Mouse (Mus musculus) adrenal gland, adult 10 weeks (tissue): ENCODE measurements around the gene Lin7b. TPM values are rescaled to one million over a fixed set of nuclear protein-coding genes. Genes with fewer than 3 reads are reported as not detected.

Source experiments
- polyA plus RNA-seq: library from polyadenylated mRNA; stranded (reverse); fragments of 350-450 nt; fragmentation: Illumina TruSeq; extraction: RNeasy Lipid Tissue Mini Kit (QIAGEN cat#74804); gene quantifications from one replicate; pipeline ENCODE4 v1.2.3, GENCODE M21; 2014; ENCODE audit warnings: low read depth, low replicate concordance

The Lin7b gene
- polyA plus RNA-seq: not detected

DNA sequence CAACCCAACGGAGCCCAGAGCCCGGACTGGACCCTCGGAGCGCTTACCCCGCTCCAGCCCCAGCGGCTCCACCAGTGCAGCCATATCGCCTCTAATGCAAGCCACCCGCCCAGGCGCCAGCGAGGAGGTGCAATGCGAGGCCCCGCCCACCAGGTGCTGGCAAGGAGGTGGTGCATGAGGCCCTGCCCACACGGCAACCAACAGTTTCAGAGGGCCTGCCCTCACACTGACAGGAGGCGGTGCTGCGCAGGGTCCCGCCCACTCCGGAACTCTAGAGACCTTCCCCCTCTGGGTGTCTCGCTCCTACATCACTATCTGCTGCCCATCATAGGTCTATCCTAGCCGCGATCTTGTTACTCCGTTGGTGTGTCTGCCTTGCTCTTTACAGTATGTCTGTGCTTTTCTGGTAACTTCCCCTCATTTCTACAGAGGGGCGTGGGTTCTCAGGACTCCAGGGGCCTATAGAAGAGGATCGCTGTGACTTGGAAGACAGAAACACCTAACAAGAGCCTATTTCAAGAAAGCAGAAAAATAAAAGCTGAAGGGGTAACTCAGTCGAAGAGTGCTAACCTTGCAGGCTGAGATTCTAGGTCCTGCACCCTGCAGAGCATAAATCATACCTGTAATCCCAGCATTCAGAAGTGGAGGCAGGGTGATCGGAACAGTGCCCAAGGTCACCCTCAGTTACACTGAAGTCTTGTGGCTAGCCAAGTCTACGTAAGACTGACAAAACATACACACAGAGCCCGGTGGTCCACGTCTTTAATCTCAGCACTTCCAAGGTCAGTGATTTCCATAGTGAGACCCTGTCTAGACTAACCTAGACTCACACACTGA lies at the start of gene Lin7b:
Lin7b (minus strand) TSS at position 109 of the 837 bp plus-strand sequence.

DNA sequence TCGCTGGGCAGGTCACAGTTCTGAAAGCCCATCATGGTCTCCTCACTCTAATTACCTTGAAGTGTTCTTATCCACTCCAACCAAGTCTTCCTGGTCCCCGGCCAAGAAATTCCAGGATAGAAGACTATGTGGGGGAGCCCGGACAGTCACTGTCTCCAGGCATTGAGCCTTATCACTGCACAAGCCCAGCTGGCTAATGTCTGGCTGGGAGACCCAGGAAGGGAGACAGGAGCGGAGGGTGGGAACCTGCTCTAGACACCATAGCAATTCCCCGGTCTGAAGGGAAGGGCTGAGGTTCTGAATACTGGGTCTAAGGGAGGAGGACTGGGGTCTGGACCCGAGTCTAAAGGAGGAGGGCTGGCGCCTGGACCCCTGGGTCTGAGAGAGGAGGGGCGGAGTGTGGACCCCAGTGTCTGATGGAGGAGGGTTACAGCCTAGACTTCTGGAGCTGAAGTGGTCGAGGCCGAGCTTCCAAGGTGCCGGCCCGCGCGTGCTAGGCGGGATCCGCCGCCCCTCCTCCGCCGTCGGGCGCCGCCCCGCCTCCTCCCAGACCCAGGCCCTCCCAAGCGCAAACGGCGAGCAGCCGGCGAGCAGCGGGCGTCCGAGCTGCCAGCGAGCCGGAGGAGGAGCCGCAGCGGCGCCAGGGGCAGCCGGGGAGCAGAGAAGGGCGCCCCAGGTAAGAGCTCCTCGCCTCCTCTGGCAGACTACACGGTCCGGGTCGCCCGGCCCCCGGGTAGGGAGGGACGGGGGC lies 42.9 kb upstream of the Lin7b start, which contains the start of gene Ntf5:
Ntf5 (plus strand) TSS at position 583 of the 751 bp plus-strand sequence.

GRCm38 (mm10) chr7:45405091-45406075 lies 35.0 kb upstream of the Lin7b start, which contains the start of gene Kcna7:
Gene Kcna7, plus strand, starts transcription at chr7:45405653.

DNA sequence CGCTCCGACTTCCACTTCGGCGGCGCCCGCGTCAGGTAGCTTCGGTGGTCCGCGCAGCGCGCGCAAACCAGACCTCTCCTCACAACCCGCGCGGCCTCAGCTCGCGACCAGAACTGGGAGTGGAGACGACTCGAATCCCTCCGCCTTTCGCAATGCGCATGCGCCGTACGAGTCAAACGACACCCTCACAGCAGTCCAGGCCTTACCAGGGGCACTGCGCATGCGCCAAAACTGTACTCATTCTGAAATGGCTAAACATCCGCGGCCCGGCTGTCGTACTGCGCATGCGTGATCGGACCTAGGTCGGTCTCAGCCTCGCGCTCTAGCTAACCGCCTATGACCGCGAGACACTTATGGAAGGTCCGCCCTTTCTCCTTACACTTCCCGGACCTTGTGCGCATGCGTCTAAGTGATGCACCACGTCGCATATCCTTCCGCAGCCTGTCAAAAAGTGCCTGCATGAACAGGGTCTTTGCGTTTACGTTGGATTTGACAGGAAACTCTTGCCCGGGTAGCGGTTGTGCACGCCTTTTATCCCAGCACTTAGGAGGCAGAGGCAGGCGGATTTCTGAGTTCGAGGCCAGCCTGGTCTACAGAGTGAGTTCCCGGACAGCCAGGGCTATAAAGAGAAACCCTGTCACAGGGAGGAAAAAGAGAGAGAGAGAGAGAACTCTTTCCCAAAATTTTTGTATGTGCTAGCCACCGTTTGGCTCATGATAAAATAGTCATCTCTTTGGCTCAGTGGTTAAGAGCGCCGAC lies 25.4 kb upstream of the Lin7b start, which contains the start of gene Snrnp70:
Snrnp70 (minus strand) TSS at position 165 of the 759 bp plus-strand sequence.

GRCm38 (mm10) chr7:45366652-45367019 lies 3.7 kb downstream of the Lin7b start, which contains the start of gene Ppfia3:
Gene Ppfia3, minus strand, starts transcription at chr7:45367019.

DNA sequence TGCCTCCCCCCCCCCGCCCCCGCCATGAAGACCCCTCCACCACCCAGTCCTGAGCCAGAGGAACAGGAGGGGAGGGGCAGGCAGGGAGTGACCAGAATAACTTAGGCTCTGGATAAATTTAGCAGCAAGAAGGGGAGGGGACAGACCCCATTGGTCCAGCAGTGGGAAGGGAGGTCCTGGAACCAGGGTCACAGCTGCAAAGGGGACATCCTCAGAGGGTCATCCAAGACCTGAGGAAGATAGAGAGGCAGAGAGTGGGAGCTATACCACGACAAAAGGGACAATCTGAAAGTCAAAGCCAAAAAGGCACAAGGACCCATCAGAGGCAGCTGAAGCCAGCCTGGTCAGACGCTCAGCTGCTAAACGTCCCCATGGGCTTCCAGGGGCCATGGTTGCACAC lies 35.3 kb downstream of the Lin7b start, which contains the start of gene Hrc:
Hrc (plus strand) TSS at position 235 of the 400 bp plus-strand sequence.

DNA sequence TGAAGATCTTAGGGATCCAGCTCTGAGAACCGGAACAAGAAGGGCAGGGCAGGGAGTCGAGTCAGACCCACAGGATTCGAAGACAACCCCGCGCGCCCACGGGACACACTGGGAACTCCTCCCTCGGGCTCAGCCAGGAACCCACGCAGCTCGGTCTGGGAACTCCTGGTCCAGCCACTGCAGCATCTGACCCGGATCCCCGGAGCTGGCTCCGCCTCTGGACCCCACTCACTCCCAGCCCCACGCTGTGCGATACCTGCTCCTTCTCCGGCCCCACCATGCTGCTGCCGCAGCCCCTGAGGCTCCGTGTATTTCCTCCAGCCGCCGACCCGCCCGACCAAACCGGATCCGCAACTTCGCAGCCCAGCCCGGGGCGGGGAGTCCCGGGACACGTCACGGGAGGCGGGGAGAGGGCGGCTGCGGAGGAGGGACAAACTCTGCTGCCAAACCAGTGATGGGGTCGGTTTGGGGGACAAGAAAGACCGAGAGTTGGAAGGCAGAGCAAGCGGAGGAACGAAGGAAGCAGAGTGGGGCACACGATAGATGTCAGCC lies 36.9 kb downstream of the Lin7b start, which contains the start of gene Trpm4:
Trpm4 (minus strand) TSS at position 350 of the 552 bp plus-strand sequence.

Other genes with a start within 250 kb of the Lin7b start
- 313 TPM for gene Rps11, start 246.1 kb downstream of the Lin7b start, polyA plus RNA-seq
- 287 TPM for gene Rpl13a, start 241.8 kb downstream of the Lin7b start, polyA plus RNA-seq
- not detected for gene Gm45713, start 234.4 kb downstream of the Lin7b start, polyA plus RNA-seq
- 11.4 TPM for gene Flt3l, start 234.2 kb downstream of the Lin7b start, polyA plus RNA-seq
- gene Pih1d1, start 216.3 kb downstream of the Lin7b start, polyA plus RNA-seq: 2.8 TPM
- gene Aldh16a1, start 216.0 kb downstream of the Lin7b start, polyA plus RNA-seq: 2.0 TPM
- gene Slc17a7, start 206.6 kb downstream of the Lin7b start, polyA plus RNA-seq: not detected
- not detected for gene Gfy, start 191.0 kb downstream of the Lin7b start, polyA plus RNA-seq
- not detected for gene Pth2, start 189.6 kb downstream of the Lin7b start, polyA plus RNA-seq
- not detected for gene Ccdc155, start 165.7 kb downstream of the Lin7b start, polyA plus RNA-seq
- gene Dkkl1, start 158.4 kb downstream of the Lin7b start, polyA plus RNA-seq: not detected
- 2.2 TPM for gene Tead2, start 154.8 kb downstream of the Lin7b start, polyA plus RNA-seq
- gene Cd37, start 131.5 kb downstream of the Lin7b start, polyA plus RNA-seq: 0.52 TPM
- not detected for gene Slc6a16, start 129.5 kb downstream of the Lin7b start, polyA plus RNA-seq
- gene Slc6a21, start 93.1 kb downstream of the Lin7b start, polyA plus RNA-seq: not detected
- gene Trpm4, start 36.8 kb downstream of the Lin7b start, polyA plus RNA-seq: 0.29 TPM
- 0.87 TPM for gene Hrc, start 35.3 kb downstream of the Lin7b start, polyA plus RNA-seq
- gene Ppfia3, start 3.6 kb downstream of the Lin7b start, polyA plus RNA-seq: not detected
- gene Snrnp70, start 25.2 kb upstream of the Lin7b start, polyA plus RNA-seq: 77.1 TPM
- gene Kcna7, start 35.1 kb upstream of the Lin7b start, polyA plus RNA-seq: not detected
- not detected for gene Ntf5, start 43.1 kb upstream of the Lin7b start, polyA plus RNA-seq
- gene Lhb, start 50.2 kb upstream of the Lin7b start, polyA plus RNA-seq: not detected
- 5.4 TPM for gene Gys1, start 64.3 kb upstream of the Lin7b start, polyA plus RNA-seq
- gene Ruvbl2, start 67.5 kb upstream of the Lin7b start, polyA plus RNA-seq: 0.76 TPM
- 6.7 TPM for gene Ftl1, start 89.3 kb upstream of the Lin7b start, polyA plus RNA-seq
- gene Bax, start 96.3 kb upstream of the Lin7b start, polyA plus RNA-seq: 1.1 TPM
- not detected for gene Tulp2, start 111.3 kb upstream of the Lin7b start, polyA plus RNA-seq
- not detected for gene Gm45808, start 116.2 kb upstream of the Lin7b start, polyA plus RNA-seq
- gene Dhdh, start 118.2 kb upstream of the Lin7b start, polyA plus RNA-seq: 122 TPM
- gene Nucb1, start 139.8 kb upstream of the Lin7b start, polyA plus RNA-seq: 68.5 TPM
- 3.1 TPM for gene Ppp1r15a, start 155.7 kb upstream of the Lin7b start, polyA plus RNA-seq
- gene Plekha4, start 155.7 kb upstream of the Lin7b start, polyA plus RNA-seq: 1.2 TPM
- not detected for gene Hsd17b14, start 184.3 kb upstream of the Lin7b start, polyA plus RNA-seq
- gene Bcat2, start 199.6 kb upstream of the Lin7b start, polyA plus RNA-seq: 8.7 TPM
- gene Fgf21, start 244.9 kb upstream of the Lin7b start, polyA plus RNA-seq: not detected
- gene Fut1, start 246.7 kb upstream of the Lin7b start, polyA plus RNA-seq: not detected